Mouse (Mus musculus) erythroblast, embryonic 14.5 days (primary cell): ENCODE measurements around the gene Rxrb. TPM values are rescaled to one million over a fixed set of nuclear protein-coding genes. Genes with fewer than 3 reads are reported as not detected.
A peak's percentile ranks its signal among the peaks of the same experiment; 100 is the strongest.

ENCODE experiments used
- H3K27me3 ChIP-seq: 2 replicates; pipeline ENCODE4 v1.6.1; 2012; ENCODE audit warnings: inconsistent platforms; ENCODE audit not compliant: control insufficient read depth
- H3K36me3 ChIP-seq: 2 replicates; pipeline ENCODE4 v1.6.1; 2012; ENCODE audit warnings: mild to moderate bottlenecking, inconsistent platforms; ENCODE audit not compliant: control insufficient read depth
- H3K4me1 ChIP-seq: 2 replicates; pipeline ENCODE4 v1.6.1; 2012; ENCODE audit warnings: inconsistent platforms; ENCODE audit not compliant: control insufficient read depth
- H3K4me3 ChIP-seq: replicated peaks from 2 replicates; pipeline ENCODE3; 2012; ENCODE audit warnings: moderate library complexity, mild to moderate bottlenecking, inconsistent platforms
- H3K9me3 ChIP-seq: 2 replicates; pipeline ENCODE4 v1.6.1; 2012; ENCODE audit warnings: low read length, inconsistent platforms, mixed read lengths; ENCODE audit not compliant: control insufficient read depth
- GATA1 ChIP-seq: IDR thresholded peaks from 2 replicates; pipeline ENCODE4 v1.6.1; 2012; ENCODE audit warnings: low read length, inconsistent platforms, mixed read lengths
- TAL1 ChIP-seq: IDR thresholded peaks from 3 replicates; pipeline ENCODE4 v1.6.1; 2012; ENCODE audit warnings: low read length, inconsistent platforms, mixed read lengths
- polyA plus RNA-seq: library from polyadenylated mRNA; stranded (reverse); fragments of >175 nt; gene quantifications from 2 replicates; pipeline ENCODE4 v1.2.3, GENCODE M21; 2012

Gene Rxrb
- polyA plus RNA-seq, 1 experiment = 11.3 TPM

GRCm38 (mm10) chr17:34003426-34003825 lies 28.2 kb upstream of the Rxrb start:
- Histone ChIP-seq H3K9me3 (no peaks in the 10 kb centered on the region), H3K27me3 (peaks cover 35% of the 10 kb centered on the region), H3K36me3 (no peaks in the 10 kb centered on the region), H3K4me3 (no peak overlapping the region), H3K4me1 (no peaks in the 10 kb centered on the region)
- TF ChIP-seq TAL1 (no peak), GATA1 (no peak)

GRCm38 (mm10) chr17:34006570-34006969 lies 25.0 kb upstream of the Rxrb start:
- no peaks in the 10 kb centered on the region for H3K36me3 ChIP-seq
- H3K4me1 ChIP-seq = no peaks in the 10 kb centered on the region
- TF ChIP-seq GATA1 = no peak
- no peak for TF ChIP-seq TAL1
- H3K9me3 ChIP-seq = no peaks in the 10 kb centered on the region
- H3K4me3 ChIP-seq = no peak overlapping the region
- peaks cover 6% of the 10 kb centered on the region for H3K27me3 ChIP-seq

GRCm38 (mm10) chr17:34010156-34010555 lies 21.5 kb upstream of the Rxrb start:
- peaks cover 9% of the 10 kb centered on the region for H3K9me3 ChIP-seq
- no peaks in the 10 kb centered on the region for H3K27me3 ChIP-seq
- no peaks in the 10 kb centered on the region for H3K36me3 ChIP-seq
- H3K4me1 ChIP-seq = no peaks in the 10 kb centered on the region
- H3K4me3 ChIP-seq = no peak overlapping the region
- no peak for TF ChIP-seq GATA1
- TF ChIP-seq TAL1 = no peak

GRCm38 (mm10) chr17:34013436-34013835 lies 18.2 kb upstream of the Rxrb start:
- H3K4me1 ChIP-seq = no peaks in the 10 kb centered on the region
- no peaks in the 10 kb centered on the region for H3K27me3 ChIP-seq
- TF ChIP-seq TAL1 = no peak
- TF ChIP-seq GATA1 = no peak
- no peaks in the 10 kb centered on the region for H3K36me3 ChIP-seq
- H3K4me3 ChIP-seq = no peak overlapping the region
- peaks cover 12% of the 10 kb centered on the region for H3K9me3 ChIP-seq

- no peak overlapping the region for H3K4me3 ChIP-seq
- H3K36me3 ChIP-seq = peaks cover 27% of the 10 kb centered on the region
- H3K4me1 ChIP-seq = peaks cover 34% of the 10 kb centered on the region
- no peaks in the 10 kb centered on the region for H3K27me3 ChIP-seq
- TF ChIP-seq TAL1 (no peak), GATA1 (no peak)
- peaks cover 44% of the 10 kb centered on the region for H3K9me3 ChIP-seq
Observed at GRCm38 (mm10) chr17:34021539-34022413, 9.8 kb upstream of the Rxrb start.

GRCm38 (mm10) chr17:34022414-34022783 lies 9.2 kb upstream of the Rxrb start:
- no peak overlapping the region for H3K4me3 ChIP-seq
- H3K9me3 ChIP-seq = peaks cover 44% of the 10 kb centered on the region
- H3K4me1 ChIP-seq = peaks cover 41% of the 10 kb centered on the region
- H3K27me3 ChIP-seq = no peaks in the 10 kb centered on the region
- peaks cover 27% of the 10 kb centered on the region for H3K36me3 ChIP-seq
- TF ChIP-seq TAL1 (no peak), GATA1 (no peak)

GRCm38 (mm10) chr17:34022987-34023386 lies 8.6 kb upstream of the Rxrb start:
- H3K27me3 ChIP-seq = no peaks in the 10 kb centered on the region
- peaks cover 27% of the 10 kb centered on the region for H3K36me3 ChIP-seq
- TF ChIP-seq TAL1 = no peak
- no peak for TF ChIP-seq GATA1
- H3K9me3 ChIP-seq = peaks cover 44% of the 10 kb centered on the region
- peaks cover 46% of the 10 kb centered on the region for H3K4me1 ChIP-seq
- no peak overlapping the region for H3K4me3 ChIP-seq

- Histone ChIP-seq H3K4me1 (peaks cover 53% of the 10 kb centered on the region), H3K27me3 (no peaks in the 10 kb centered on the region), H3K9me3 (peaks cover 41% of the 10 kb centered on the region), H3K4me3 (peak overlapping the region; percentile 91), H3K36me3 (peaks cover 34% of the 10 kb centered on the region)
- TF ChIP-seq TAL1 = no peak
- no peak for TF ChIP-seq GATA1
Observed at GRCm38 (mm10) chr17:34023678-34024077, 7.9 kb upstream of the Rxrb start.

- Histone ChIP-seq H3K4me1 (peaks cover 60% of the 10 kb centered on the region), H3K27me3 (no peaks in the 10 kb centered on the region), H3K36me3 (peaks cover 41% of the 10 kb centered on the region), H3K4me3 (peak within 1 kb of the TSS; percentile 91), H3K9me3 (peaks cover 36% of the 10 kb centered on the region)
- TF ChIP-seq TAL1 (no peak), GATA1 (no peak)
Observed at GRCm38 (mm10) chr17:34024317-34024821, 7.2 kb upstream of the Rxrb start, which contains the start of gene Ring1. Gene Ring1, minus strand, starts transcription at chr17:34024680.
